Mouse (Mus musculus) heart, embryonic 15.5 days (tissue): ENCODE data around the gene Rab11fip2. TPM values are rescaled to one million over a fixed set of nuclear protein-coding genes. Genes with fewer than 3 reads are reported as not detected.
A peak's percentile ranks its signal among the peaks of the same experiment; 100 is the strongest.

Experiments
- ATAC-seq: fragments of 200-750 bp; cut with Nextera tagmentation; replicated peaks from 2 replicates; pipeline ENCODE4 v1.8.0; 2017; ENCODE audit warnings: low read depth, moderate TSS enrichment; ENCODE audit not compliant: insufficient number of reproducible peaks, insufficient read depth, low FRiP score
- H3K27ac ChIP-seq: fragments of 300-500 bp; sonication (generic); 2 replicates; pipeline ENCODE4 v1.5.1; 2015; ENCODE audit warnings: mild to moderate bottlenecking, inconsistent platforms
- H3K27me3 ChIP-seq: fragments of 300-500 bp; sonication (generic); 2 replicates; pipeline ENCODE4 v1.6.1; 2015; ENCODE audit warnings: inconsistent platforms
- H3K36me3 ChIP-seq: fragments of 300-500 bp; sonication (generic); 2 replicates; pipeline ENCODE4 v1.6.1; 2015; ENCODE audit warnings: mild to moderate bottlenecking, inconsistent platforms
- H3K4me1 ChIP-seq: fragments of 300-500 bp; sonication (generic); replicated peaks from 2 replicates; pipeline ENCODE4 v1.6.1; 2015; ENCODE audit warnings: inconsistent platforms
- H3K4me2 ChIP-seq: fragments of 300-500 bp; sonication (generic); 2 replicates; pipeline ENCODE4 v1.6.1; 2015; ENCODE audit warnings: inconsistent platforms, mild to moderate bottlenecking, moderate library complexity
- H3K4me3 ChIP-seq: fragments of 300-500 bp; sonication (generic); 2 replicates; pipeline ENCODE4 v1.5.1; 2015; ENCODE audit warnings: mild to moderate bottlenecking, inconsistent platforms
- H3K9ac ChIP-seq: fragments of 300-500 bp; sonication (generic); 2 replicates; pipeline ENCODE4 v1.6.1; 2015; ENCODE audit warnings: mild to moderate bottlenecking, inconsistent platforms
- H3K9me3 ChIP-seq: fragments of 300-500 bp; sonication (generic); replicated peaks from 2 replicates; pipeline ENCODE4 v1.6.1; 2016; ENCODE audit warnings: inconsistent platforms
- WGBS: fragments of 180-500 bp; shearing (Covaris S2); methylation state at CpG from one replicate; pipeline ENCODE4 v1.1.7; 2015; ENCODE audit warnings: mixed read lengths; 5-methylcytosine and 5-hydroxymethylcytosine counted together
- polyA plus RNA-seq: library from polyadenylated mRNA; unstranded; fragments of >200 nt; fragmentation: Nextera tagmentation; extraction: Ambion mirVana; gene quantifications from 2 replicates; pipeline ENCODE4 v1.2.1, GENCODE M21; 2015

Rab11fip2 gene
- polyA plus RNA-seq, result 2.3 and 3.1 TPM in 2 replicates

DNA sequence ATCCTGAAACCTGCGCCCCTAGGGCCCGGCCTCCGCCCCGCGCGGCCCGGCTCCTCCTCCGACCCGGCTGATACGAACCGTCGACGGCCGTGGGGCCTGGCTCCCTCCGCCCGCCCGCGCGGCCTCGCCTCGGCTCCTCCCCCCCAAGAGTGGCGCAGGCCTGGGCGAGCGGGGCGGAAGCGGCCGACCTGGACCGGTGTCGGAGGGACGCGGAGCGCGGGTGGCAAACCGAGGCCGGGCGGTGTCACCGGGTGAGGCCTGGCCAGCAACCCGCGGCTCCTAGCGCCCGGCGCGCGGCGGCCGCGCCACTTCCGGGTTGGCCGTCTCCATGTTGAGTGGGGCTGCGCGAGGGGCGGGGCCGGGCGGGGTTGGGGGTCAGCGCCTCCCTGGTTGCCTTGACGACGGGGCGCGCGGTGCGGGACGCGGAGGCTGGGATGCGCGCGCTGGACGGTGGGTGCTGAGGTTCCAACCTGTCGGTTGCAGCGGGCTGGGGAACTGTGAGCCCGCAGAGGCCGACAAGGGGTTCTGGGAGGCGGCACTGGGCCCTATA lies at the start of gene Rab11fip2:
Gene Rab11fip2 (minus strand): TSS at position 333 of the 550 bp plus-strand sequence.
- Histone ChIP-seq H3K27me3 (no peaks in the 10 kb centered on the region), H3K27ac (peak within 1 kb of the TSS; percentile 88), H3K9ac (peak within 1 kb of the TSS; percentile 91), H3K4me1 (peaks cover 4% of the 10 kb centered on the region), H3K36me3 (no peaks in the 10 kb centered on the region), H3K4me3 (peak within 1 kb of the TSS; percentile 81), H3K4me2 (peak within 1 kb of the TSS; percentile 83), H3K9me3 (no peaks in the 10 kb centered on the region)
- 2% methylated on average over 72 of the region's 72 CpGs for WGBS
- ATAC-seq, result peak; percentile 97

DNA sequence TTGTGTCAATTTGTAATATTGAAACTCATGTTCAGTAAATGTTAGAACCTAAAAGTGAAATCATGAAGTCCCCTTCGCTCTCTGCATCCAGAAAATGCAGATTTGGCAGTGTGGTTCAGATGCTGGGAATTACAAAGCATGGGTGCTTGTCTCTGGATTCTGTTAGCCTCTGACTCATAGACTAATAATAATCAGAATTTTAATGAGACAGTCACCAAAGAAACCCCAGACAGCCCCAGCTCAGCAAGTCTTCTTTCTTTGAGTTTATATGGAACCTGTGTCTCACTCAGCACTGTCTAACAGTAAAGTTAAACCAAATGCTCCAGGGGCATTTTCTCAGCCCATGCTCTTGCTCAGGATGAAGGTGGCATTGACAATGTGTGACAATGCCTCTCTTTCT lies 38.1 kb upstream of the Rab11fip2 start:
- ATAC-seq, result no peak
- no peak overlapping the region for H3K27ac ChIP-seq
- no peak overlapping the region for H3K9ac ChIP-seq
- H3K4me1 ChIP-seq, result no peaks in the 10 kb centered on the region
- no peak overlapping the region for H3K4me3 ChIP-seq
- H3K36me3 ChIP-seq, result no peaks in the 10 kb centered on the region
- H3K27me3 ChIP-seq, result no peaks in the 10 kb centered on the region
- WGBS, result 91% methylated on average over 1 of the region's 1 CpGs
- no peak overlapping the region for H3K4me2 ChIP-seq
- no peaks in the 10 kb centered on the region for H3K9me3 ChIP-seq

DNA sequence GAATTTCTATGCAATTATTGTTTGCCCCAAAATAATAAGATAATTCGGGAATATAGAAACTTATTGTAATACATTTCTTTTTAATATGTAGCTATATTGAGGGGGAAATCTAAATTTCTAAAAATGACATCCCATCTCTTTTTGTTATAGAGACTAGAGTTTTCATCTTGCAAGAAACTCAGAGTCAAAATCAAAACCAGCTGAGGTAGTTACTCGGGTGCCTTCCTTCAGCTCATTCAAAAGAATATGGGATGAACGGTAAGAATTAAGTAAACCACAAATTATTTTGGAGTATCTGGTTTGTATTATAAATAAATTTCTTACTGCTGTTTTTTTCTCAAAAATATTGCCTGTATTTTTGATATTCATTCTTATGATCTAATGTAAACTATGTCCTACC lies 11.5 kb upstream of the Rab11fip2 start:
- no peak for ATAC-seq
- no peak overlapping the region for H3K27ac ChIP-seq

DNA sequence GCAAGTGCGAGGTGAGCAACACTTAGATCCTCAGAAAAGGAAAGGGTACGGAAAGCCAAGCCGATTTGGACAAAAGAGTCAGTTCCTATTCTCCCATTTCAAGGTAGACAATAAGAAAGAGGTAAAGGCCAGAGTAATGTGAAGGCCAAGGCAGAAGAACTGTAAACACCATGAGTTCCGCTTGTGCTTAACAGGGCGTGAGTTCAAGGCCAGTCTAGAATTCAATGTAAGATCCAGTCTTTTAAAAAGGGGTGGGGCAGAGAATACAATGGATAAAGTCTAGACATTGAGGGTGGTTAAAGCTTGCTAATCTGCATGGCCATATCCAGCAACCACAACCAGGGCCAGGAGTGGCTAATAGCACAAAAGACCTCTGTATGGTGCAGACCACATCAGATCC lies 6.3 kb upstream of the Rab11fip2 start:
- H3K9ac ChIP-seq, result no peak overlapping the region
- H3K27ac ChIP-seq, result no peak overlapping the region
- H3K4me2 ChIP-seq, result no peak overlapping the region
- H3K27me3 ChIP-seq, result no peaks in the 10 kb centered on the region
- H3K4me3 ChIP-seq, result no peak overlapping the region
- ATAC-seq, result no peak
- no peaks in the 10 kb centered on the region for H3K4me1 ChIP-seq
- 86% methylated on average over 5 of the region's 5 CpGs for WGBS
- H3K9me3 ChIP-seq, result no peaks in the 10 kb centered on the region
- no peaks in the 10 kb centered on the region for H3K36me3 ChIP-seq

More for the DNA sequence above, 11.5 kb upstream of the Rab11fip2 start:
- no peaks in the 10 kb centered on the region for H3K36me3 ChIP-seq
- no peak overlapping the region for H3K9ac ChIP-seq
- 71% methylated on average over 3 of the region's 3 CpGs for WGBS
- H3K27me3 ChIP-seq, result no peaks in the 10 kb centered on the region
- no peaks in the 10 kb centered on the region for H3K9me3 ChIP-seq
- H3K4me2 ChIP-seq, result no peak overlapping the region
- no peaks in the 10 kb centered on the region for H3K4me1 ChIP-seq
- H3K4me3 ChIP-seq, result no peak overlapping the region

- H3K27me3 ChIP-seq, result no peaks in the 10 kb centered on the region
- peak overlapping the region; percentile 88 for H3K27ac ChIP-seq
Observed at GRCm38 (mm10) chr19:59942716-59943321, 635 bp downstream of the Rab11fip2 start.

GRCm38 (mm10) chr19:59939711-59940110 lies 3.7 kb downstream of the Rab11fip2 start:
- no peak overlapping the region for H3K4me3 ChIP-seq
- no peak for ATAC-seq

More at GRCm38 (mm10) chr19:59942716-59943321, 635 bp downstream of the Rab11fip2 start:
- Histone ChIP-seq H3K9me3 (no peaks in the 10 kb centered on the region), H3K4me2 (peak overlapping the region; percentile 83), H3K9ac (peak overlapping the region; percentile 91), H3K4me3 (peak overlapping the region; percentile 81), H3K4me1 (peaks cover 4% of the 10 kb centered on the region), H3K36me3 (no peaks in the 10 kb centered on the region)
- ATAC-seq, result peak; percentile 78
- 3% methylated on average over 27 of the region's 27 CpGs for WGBS

DNA sequence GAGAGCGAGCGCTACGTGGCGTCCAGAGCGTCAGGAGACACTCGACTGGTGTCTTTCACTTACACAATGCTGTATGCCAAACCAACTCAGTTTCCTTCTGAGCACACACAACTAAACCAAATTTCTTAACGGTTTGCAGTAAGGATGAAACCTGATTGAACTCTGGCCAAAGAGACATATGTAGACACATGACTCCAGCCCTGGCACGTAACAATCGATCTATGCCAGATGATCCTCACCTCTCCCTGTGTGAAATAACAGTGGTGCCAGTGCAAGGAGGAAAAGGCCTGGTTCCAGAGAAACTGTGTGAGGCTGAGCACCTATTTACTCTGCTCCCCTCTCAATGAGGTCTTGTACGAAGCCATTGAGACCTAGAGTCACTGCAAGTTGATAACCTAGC lies 11.4 kb downstream of the Rab11fip2 start:
- WGBS, result 87% methylated on average over 10 of the region's 10 CpGs

More at GRCm38 (mm10) chr19:59939711-59940110, 3.7 kb downstream of the Rab11fip2 start:
- peaks cover 4% of the 10 kb centered on the region for H3K4me1 ChIP-seq
- H3K4me2 ChIP-seq, result no peak overlapping the region
- no peaks in the 10 kb centered on the region for H3K27me3 ChIP-seq
- H3K27ac ChIP-seq, result no peak overlapping the region
- H3K9me3 ChIP-seq, result no peaks in the 10 kb centered on the region
- H3K9ac ChIP-seq, result no peak overlapping the region
- H3K36me3 ChIP-seq, result no peaks in the 10 kb centered on the region
- WGBS, result 81% methylated on average over 5 of the region's 5 CpGs

GRCm38 (mm10) chr19:59928672-59929071 lies 14.8 kb downstream of the Rab11fip2 start:
- no peak overlapping the region for H3K27ac ChIP-seq
- H3K36me3 ChIP-seq, result no peaks in the 10 kb centered on the region
- H3K9me3 ChIP-seq, result no peaks in the 10 kb centered on the region
- H3K9ac ChIP-seq, result no peak overlapping the region
- H3K4me1 ChIP-seq, result no peaks in the 10 kb centered on the region
- H3K27me3 ChIP-seq, result no peaks in the 10 kb centered on the region
- H3K4me2 ChIP-seq, result no peak overlapping the region
- ATAC-seq, result no peak
- no peak overlapping the region for H3K4me3 ChIP-seq
- 69% methylated on average over 4 of the region's 4 CpGs for WGBS

More for the DNA sequence above, 11.4 kb downstream of the Rab11fip2 start:
- H3K27ac ChIP-seq, result no peak overlapping the region
- no peak for ATAC-seq
- H3K4me1 ChIP-seq, result no peaks in the 10 kb centered on the region
- H3K4me2 ChIP-seq, result no peak overlapping the region
- no peaks in the 10 kb centered on the region for H3K36me3 ChIP-seq
- no peak overlapping the region for H3K9ac ChIP-seq
- H3K27me3 ChIP-seq, result no peaks in the 10 kb centered on the region
- H3K9me3 ChIP-seq, result no peaks in the 10 kb centered on the region
- no peak overlapping the region for H3K4me3 ChIP-seq

- ATAC-seq, result no peak
- no peaks in the 10 kb centered on the region for H3K4me1 ChIP-seq
- H3K36me3 ChIP-seq, result no peaks in the 10 kb centered on the region
- whole genome bisulfite sequencing, result 74% methylated on average over 1 of the region's 1 CpGs
- no peak overlapping the region for H3K9ac ChIP-seq
- no peaks in the 10 kb centered on the region for H3K9me3 ChIP-seq
- no peak overlapping the region for H3K4me2 ChIP-seq
- no peak overlapping the region for H3K4me3 ChIP-seq
- no peaks in the 10 kb centered on the region for H3K27me3 ChIP-seq
- H3K27ac ChIP-seq, result no peak overlapping the region
Observed at GRCm38 (mm10) chr19:59926125-59926524, 17.3 kb downstream of the Rab11fip2 start.

DNA sequence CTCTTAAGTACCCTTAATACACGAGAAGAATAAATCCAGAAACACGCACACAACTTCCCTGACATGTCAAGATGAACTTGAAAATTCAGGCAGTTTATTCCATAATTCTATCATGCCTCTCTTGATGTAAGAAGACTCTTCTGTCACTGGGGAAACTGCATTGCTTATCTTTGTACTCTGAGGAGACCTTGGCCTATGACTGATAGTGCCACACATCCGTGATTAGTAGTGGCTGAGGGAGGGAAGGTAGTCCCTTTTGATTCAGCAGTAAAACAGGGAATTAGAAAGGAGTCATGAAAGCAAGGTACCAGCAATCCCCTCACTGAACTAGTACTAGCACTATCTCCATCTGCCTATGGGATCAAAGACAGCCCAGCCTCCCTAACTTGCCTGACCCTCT lies 22.6 kb downstream of the Rab11fip2 start:
- WGBS, result 68% methylated on average over 3 of the region's 3 CpGs
- H3K9ac ChIP-seq, result no peak overlapping the region
- no peaks in the 10 kb centered on the region for H3K36me3 ChIP-seq
- no peak overlapping the region for H3K4me3 ChIP-seq
- H3K4me1 ChIP-seq, result no peaks in the 10 kb centered on the region
- H3K27me3 ChIP-seq, result no peaks in the 10 kb centered on the region
- no peak for ATAC-seq
- no peak overlapping the region for H3K4me2 ChIP-seq
- H3K9me3 ChIP-seq, result no peaks in the 10 kb centered on the region
- no peak overlapping the region for H3K27ac ChIP-seq

DNA sequence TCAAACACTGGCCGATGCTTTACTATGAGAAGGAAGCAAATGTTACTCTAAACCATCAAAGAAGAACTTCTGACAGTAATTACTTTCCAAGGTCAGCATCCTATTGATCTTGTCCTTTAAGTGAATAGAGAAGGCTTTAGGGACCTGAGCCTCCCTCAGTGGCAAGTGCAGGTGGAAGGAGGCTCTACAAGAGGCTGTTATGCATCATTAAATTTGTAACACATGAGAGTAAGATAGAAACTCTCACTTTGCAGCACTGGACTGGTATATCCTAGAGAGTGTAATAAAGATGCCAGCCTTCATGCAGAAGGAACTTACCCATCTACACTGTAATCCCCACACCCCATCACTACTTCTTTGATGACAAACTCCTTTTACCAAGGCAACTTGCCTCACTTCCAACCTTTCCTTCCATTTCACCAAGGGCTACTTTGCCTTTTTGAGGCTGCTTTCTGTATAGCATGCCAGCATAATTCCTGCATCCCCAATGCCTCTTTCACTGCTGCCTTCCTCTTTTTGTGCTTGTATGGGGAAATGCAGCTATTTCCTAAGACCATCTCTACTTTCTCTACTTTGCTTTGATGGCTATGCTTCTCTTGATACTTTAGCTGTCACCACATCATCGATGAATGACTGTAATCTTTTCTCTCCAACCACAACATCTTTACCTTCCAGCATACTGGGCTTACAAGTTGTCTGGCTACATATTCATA lies 25.4 kb downstream of the Rab11fip2 start:
- 84% methylated on average over 2 of the region's 2 CpGs for WGBS
- no peaks in the 10 kb centered on the region for H3K9me3 ChIP-seq
- H3K4me2 ChIP-seq, result no peak overlapping the region
- no peak for ATAC-seq
- no peaks in the 10 kb centered on the region for H3K4me1 ChIP-seq
- H3K27ac ChIP-seq, result no peak overlapping the region
- H3K36me3 ChIP-seq, result no peaks in the 10 kb centered on the region
- H3K9ac ChIP-seq, result no peak overlapping the region
- no peak overlapping the region for H3K4me3 ChIP-seq
- H3K27me3 ChIP-seq, result no peaks in the 10 kb centered on the region
